Mouse (Mus musculus) neutrophil, adult 59 days (primary cell): ENCODE results near the gene Lrfn1. TPM values are rescaled to one million over a fixed set of nuclear protein-coding genes. Genes with fewer than 3 reads are reported as not detected.

Experiments used
- total RNA-seq, 2 experiments: library from RNA; stranded (reverse); gene quantifications; 1 replicate in 1 of 2; 2 replicates in 1 of 2; pipeline ENCODE4 v1.2.4; 2023

Lrfn1 gene
- total RNA-seq = 1 to 10 TPM; 3.2 to 4.2 TPM

DNA sequence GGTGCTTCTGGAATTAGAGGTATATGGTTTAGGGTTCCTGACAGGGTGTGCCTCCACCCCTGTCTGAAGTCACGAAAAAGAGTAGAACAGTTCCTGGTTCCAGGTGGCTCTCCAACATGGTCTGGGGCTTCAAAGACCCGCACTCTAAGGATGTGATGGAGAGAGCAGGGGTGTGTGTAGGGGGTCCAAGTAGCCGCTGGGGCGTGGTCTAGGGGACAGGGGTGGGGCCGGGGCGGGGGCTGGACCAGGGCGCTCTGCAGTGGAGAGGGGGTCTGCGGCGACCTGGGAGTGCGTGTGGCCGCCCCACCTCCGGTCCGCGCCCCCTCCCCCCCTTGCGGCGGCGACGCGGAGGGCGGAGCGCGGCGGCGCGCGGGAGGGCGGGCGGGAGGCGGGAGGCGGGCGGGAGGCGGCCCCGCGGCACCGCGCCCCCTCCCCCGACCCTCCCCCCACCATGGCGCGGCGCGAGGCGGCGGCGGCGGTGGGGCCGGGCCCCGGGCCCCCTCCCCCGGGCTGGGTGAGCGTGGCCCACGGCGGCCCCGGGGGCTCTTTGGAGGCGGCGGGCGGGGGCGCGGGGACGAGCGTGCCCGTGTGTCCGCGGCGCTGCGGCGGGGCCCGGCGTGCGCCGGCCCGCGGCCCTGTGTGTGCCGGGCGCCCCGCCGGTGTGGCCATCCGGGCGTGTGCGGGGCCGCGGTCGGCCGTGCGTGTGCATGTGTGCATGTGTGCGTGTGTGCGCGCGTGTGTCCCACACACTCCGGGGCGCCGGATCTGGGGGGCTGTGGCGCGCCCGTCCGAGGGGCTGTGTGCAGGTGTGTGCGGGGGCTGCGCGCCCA is at the start of gene Lrfn1:
Lrfn1 (plus strand) TSS at position 450 of the 830 bp plus-strand sequence.

GRCm38 (mm10) chr7:28436932-28437570 is 14.7 kb upstream of the Lrfn1 start, which contains the start of gene Gmfg:
Gene Gmfg, plus strand, starts transcription at chr7:28437447.

GRCm38 (mm10) chr7:28510405-28510974 is 58.7 kb downstream of the Lrfn1 start, which contains the start of gene Ifnl2:
Gene Ifnl2, minus strand, starts transcription at chr7:28510455.

Other genes starting within 250 kb of the Lrfn1 start
- gene Eid2, start 184.1 kb upstream of the Lrfn1 start, total RNA-seq = 1 to 10 TPM; 1.4 to 1.8 TPM
- gene Eid2b, start 174.2 kb upstream of the Lrfn1 start, total RNA-seq = 1 to 10 TPM; 4.3 to 5.0 TPM
- gene Selenov, start 160.8 kb upstream of the Lrfn1 start, total RNA-seq = not detected
- not detected for gene Dll3, start 149.7 kb upstream of the Lrfn1 start, total RNA-seq
- 10 to 100 TPM; 27.4 to 29.6 TPM for gene Timm50, start 139.9 kb upstream of the Lrfn1 start, total RNA-seq
- gene Supt5, start 113.2 kb upstream of the Lrfn1 start, total RNA-seq = 10 to 100 TPM; 70.9 to 78.0 TPM
- 1,000 to 10,000 TPM; 1,016 to 1,191 TPM for gene Rps16, start 101.3 kb upstream of the Lrfn1 start, total RNA-seq
- gene Plekhg2, start 79.4 kb upstream of the Lrfn1 start, total RNA-seq = 10 to 100 TPM; 22.3 to 30.8 TPM
- gene Zfp36, start 71.7 kb upstream of the Lrfn1 start, total RNA-seq = 1,000 to 10,000 TPM; 1,188 to 1,652 TPM
- 10 to 100 TPM in 1 of 2 experiments, 1 to 10 TPM in 1; 7.2 to 10.1 TPM for gene Med29, start 59.3 kb upstream of the Lrfn1 start, total RNA-seq
- gene Paf1, start 59.0 kb upstream of the Lrfn1 start, total RNA-seq = 10 to 100 TPM; 62.9 to 73.5 TPM
- gene Gmfg, start 14.5 kb upstream of the Lrfn1 start, total RNA-seq = 100 to 1,000 TPM; 538 to 594 TPM
- not detected for gene Ifnl2, start 58.5 kb downstream of the Lrfn1 start, total RNA-seq
- gene Ifnl3, start 70.9 kb downstream of the Lrfn1 start, total RNA-seq = not detected
- gene Sycn, start 88.9 kb downstream of the Lrfn1 start, total RNA-seq = not detected
- under 1 TPM in 1 of 2 experiments, not detected in 1; 0.90 TPM for gene Nccrp1, start 95.3 kb downstream of the Lrfn1 start, total RNA-seq
- gene Samd4b, start 146.2 kb downstream of the Lrfn1 start, total RNA-seq = 10 to 100 TPM; 45.3 to 48.4 TPM
- 10 to 100 TPM in 1 of 2 experiments, 1 to 10 TPM in 1; 9.5 to 12.7 TPM for gene Pak4, start 146.2 kb downstream of the Lrfn1 start, total RNA-seq
- not detected for gene Acp7, start 179.4 kb downstream of the Lrfn1 start, total RNA-seq
- gene Fbxo27, start 240.9 kb downstream of the Lrfn1 start, total RNA-seq = 1 to 10 TPM in 1 of 2 experiments, under 1 TPM in 1; 0.37 to 1.1 TPM